ENCODE assay signal across 21 mouse cellular contexts in the genomic region with DNA sequence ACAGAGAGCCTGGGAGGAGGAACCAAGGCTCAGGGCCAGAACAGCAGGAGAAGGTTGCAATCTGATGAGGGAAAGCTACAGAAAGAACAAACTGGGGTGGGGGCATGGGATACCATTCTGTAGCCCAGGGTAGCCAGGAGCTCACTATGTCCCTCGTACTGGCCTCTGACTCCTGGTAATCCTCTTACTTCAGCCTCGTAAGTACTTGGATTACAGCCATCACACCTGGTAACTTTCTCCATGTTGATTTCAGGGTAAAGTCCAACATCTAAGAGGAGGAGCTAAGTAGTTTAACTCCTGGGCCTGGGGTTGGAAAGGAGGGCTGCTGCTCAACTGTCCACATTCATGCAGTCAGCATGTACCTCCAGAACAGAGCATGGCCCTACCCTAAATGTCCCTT.
"Had no signal": no experiment of that assay in that cellular context is flagged by ENCODE, and none has a peak within 500 bp of the region (broad histone marks: within the 10 kb centered on the region; RNA-seq: fewer than 3 reads in every experiment).

No protein-coding gene starts in this region.

- H3K4me1 ChIP-seq: midbrain, embryonic 12.5 days; midbrain, embryonic 15.5 days; neural tube, embryonic 12.5 days; neural tube, embryonic 15.5 days had no signal

- H3K27me3 ChIP-seq: limb, embryonic 13.5 days; midbrain, embryonic 12.5 days; midbrain, embryonic 15.5 days; neural tube, embryonic 12.5 days; neural tube, embryonic 15.5 days had no signal

- ATAC-seq: hindbrain, postnatal 0 days; inflammation-experienced regulatory T-cells, adult 6 months; intestine, embryonic 16.5 days; liver, postnatal 0 days; lung, postnatal 0 days; midbrain, embryonic 15.5 days had no signal

- H3K4me3 ChIP-seq: layer of hippocampus, adult 2 months; limb, embryonic 10.5 days; limb, embryonic 13.5 days; midbrain, embryonic 12.5 days; midbrain, embryonic 15.5 days; neural tube, embryonic 12.5 days; neural tube, embryonic 15.5 days had no signal

- H3K4me2 ChIP-seq: limb, embryonic 13.5 days; liver, embryonic 11.5 days; lung, embryonic 14.5 days; midbrain, embryonic 12.5 days; midbrain, embryonic 15.5 days; neural tube, embryonic 12.5 days; neural tube, embryonic 15.5 days had no signal

- H3K9ac ChIP-seq: limb, embryonic 13.5 days; liver, embryonic 14.5 days; liver, postnatal 0 days; lung, embryonic 14.5 days; midbrain, embryonic 12.5 days; midbrain, embryonic 15.5 days; neural tube, embryonic 12.5 days; neural tube, embryonic 15.5 days had no signal

- H3K36me3 ChIP-seq: limb, embryonic 10.5 days; limb, embryonic 13.5 days; midbrain, embryonic 12.5 days; midbrain, embryonic 15.5 days; neural tube, embryonic 12.5 days; neural tube, embryonic 15.5 days had no signal

- H3K9me3 ChIP-seq: limb, embryonic 10.5 days; midbrain, embryonic 12.5 days; midbrain, embryonic 15.5 days; neural tube, embryonic 15.5 days had no signal

- H3K27ac ChIP-seq: hindbrain, postnatal 0 days; layer of hippocampus, adult 2 months; limb, embryonic 10.5 days; limb, embryonic 13.5 days; liver, embryonic 14.5 days; macrophage; midbrain, embryonic 12.5 days; midbrain, embryonic 15.5 days; neural tube, embryonic 12.5 days; neural tube, embryonic 15.5 days had no signal

- DNase-seq: layer of hippocampus, adult 9-11 months; liver, postnatal 0 days; lung, embryonic 14.5 days; retina, postnatal 1 day; right cerebral cortex, postnatal 25 days; thymus, adult 2 months; thymus, postnatal 25 days had no signal
